Mouse (Mus musculus) adrenal gland, postnatal 4 days (tissue): Measurements from ENCODE around the gene Stxbp3. TPM values are rescaled to one million over a fixed set of nuclear protein-coding genes. Genes with fewer than 3 reads are reported as not detected.

Experiments
- DNase-seq, 2 experiments: peaks; one replicate each; pipeline ENCODE4 v3.0.0; 2021 to 2022; ENCODE audit warnings: low spot score in 2 of 2, mixed read lengths in 2 of 2
- total RNA-seq, 2 experiments: library from RNA; stranded (reverse); gene quantifications; 2 replicates each; pipeline ENCODE4 v1.2.3; 2021

Gene Stxbp3
- total RNA-seq, 2 experiments from 2014 or later = 48.6 to 51.5 TPM

DNA sequence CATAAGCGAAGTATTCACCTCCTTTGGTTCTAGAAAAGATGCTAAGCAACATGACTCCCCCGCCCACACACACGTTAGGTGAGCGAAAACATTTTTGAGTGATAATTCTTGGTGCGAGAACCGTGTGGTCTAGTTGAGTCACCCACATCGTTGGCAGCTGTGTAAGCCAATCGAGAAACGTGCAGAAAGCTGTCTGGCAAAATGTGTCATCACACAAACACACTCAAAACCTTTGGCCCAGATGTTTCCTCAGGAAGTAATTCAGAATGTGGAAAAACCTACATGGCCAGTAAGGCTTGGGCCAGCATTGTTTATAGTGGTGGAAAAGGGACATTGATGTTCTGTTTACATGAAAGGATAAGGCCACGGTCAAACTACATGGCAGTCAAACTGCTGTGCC is 72.9 kb downstream of the Stxbp3 start:
- DNase-seq = no peak

GRCm38 (mm10) chr3:108766943-108767342 is 73.4 kb downstream of the Stxbp3 start:
- DNase-seq = no peak

DNA sequence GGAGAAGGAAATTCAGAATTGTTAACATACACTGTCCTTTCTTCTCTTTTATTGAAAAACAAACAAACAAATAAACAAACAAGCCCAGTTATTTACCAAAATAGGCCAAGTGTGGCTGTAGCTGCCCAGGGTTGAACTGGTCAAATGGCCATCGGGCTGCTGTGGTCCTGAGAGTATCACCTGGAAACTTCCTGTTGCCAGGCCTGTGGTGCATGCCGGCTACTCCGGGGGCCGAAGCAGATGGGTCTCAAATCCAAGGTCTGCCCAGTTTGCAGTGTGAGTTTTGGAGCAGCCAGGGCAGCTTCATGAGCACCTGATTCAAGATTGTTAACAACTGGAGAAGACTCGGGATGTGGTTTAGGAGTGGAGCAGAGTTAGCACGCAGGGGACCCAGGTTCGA is 74.8 kb downstream of the Stxbp3 start:
- DNase-seq = no peak

- no peak for DNase-seq
Measured at GRCm38 (mm10) chr3:108764976-108765375, 75.3 kb downstream of the Stxbp3 start.

DNA sequence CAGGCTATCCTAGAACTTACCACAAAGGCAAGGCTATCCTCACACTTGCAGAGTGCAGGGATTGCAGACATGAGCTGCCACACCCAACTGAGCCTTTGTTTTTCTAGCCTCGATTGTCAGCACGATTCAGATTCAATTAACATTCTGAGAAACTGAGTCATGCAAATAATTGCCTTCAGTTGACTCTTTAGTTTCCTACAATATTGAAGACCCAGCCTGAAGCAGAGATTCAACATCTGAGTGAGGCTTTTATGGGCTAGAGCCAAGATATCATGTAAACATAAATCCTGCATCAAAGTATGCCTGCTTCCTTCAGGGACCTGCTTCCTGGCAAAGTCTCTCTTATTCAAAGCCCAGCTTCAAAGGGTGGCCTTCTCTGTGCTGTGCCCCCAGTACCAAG is 76.6 kb downstream of the Stxbp3 start:
- no peak for DNase-seq

- no peak for DNase-seq
Measured at GRCm38 (mm10) chr3:108762597-108763111, 77.7 kb downstream of the Stxbp3 start.

DNA sequence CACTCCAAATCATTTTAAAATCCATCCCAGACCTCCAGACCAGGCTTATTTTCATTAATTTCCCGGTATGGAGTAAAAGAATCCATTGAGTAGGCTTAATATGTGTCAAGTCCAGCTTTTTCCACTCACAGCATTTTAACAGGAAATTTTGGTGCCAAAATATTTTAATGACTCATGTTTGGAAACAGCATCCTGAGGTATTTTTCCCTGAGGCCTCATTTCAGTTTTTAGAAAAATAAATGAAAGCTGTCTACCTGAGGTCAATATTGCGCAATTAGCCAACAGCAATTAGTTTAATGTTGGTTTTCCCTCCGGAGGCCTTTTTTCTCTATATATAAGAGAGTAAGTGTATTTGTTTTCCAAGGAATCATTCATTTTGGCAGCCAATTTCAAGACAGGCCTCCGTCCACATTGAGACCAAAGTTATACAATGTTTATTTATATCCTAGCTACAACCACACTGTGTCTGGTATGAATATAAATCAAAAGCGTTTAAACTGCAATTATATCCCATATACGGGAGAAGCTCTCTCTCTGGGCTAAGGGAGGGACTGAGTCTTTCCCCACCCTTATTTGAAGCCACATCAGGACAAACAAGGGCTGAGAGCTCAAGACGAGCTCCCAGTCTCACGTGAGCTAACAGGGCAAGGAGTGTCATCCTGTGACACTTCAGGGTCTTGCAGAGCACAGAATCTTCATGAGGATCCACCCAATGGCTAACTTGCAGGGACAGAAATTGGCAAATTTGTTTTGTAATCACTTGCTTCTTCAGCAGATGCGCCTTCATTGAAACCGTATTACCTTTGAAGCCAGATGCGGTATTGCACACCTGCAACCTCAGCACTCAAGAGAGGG is 80.5 kb downstream of the Stxbp3 start:
- DNase-seq = no peak

GRCm38 (mm10) chr3:108757570-108757969 is 82.8 kb downstream of the Stxbp3 start:
- no peak for DNase-seq

- DNase-seq = no peak
Measured at GRCm38 (mm10) chr3:108756131-108756530, 84.2 kb downstream of the Stxbp3 start.

DNA sequence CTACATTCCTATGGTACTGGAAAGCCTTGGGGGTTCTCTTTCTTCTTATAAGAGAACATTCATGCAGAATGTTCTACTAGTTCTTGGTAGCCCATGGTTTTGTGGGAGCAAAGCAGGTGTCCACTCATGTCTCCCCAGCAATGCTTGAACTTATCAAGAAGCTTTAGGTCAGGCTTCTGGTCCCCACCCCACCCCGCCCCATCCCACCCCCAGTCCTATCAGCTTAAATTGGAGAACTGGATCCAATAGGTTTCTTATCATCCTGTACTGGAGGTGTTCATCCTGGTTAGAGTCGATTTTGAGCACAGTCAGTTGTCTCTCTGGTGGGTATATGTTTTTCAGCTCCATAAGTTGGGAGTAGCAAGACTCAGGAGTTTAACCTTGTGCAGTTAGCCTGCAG is 84.8 kb downstream of the Stxbp3 start:
- DNase-seq = no peak

DNA sequence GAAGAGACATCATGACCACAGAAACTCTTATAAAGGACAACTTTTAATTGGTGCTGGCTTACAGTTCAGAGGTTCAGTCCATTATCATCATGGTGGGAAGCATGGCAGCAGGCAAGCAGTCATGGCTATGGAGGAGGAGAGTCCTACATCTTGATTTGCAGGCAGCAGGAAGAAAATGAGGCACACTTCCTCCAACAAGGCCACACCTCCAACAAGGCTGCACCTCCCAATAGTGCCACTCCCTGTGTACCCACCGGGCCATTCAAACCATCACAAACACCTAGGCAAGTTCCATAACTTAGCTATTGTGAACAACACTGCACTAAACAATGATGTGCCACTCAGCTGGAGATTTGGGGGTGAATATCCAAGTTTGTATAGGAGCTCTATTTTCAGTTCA is 85.8 kb downstream of the Stxbp3 start:
- DNase-seq = no peak

GRCm38 (mm10) chr3:108751691-108752090 is 88.6 kb downstream of the Stxbp3 start:
- no peak for DNase-seq

- DNase-seq = no peak
Measured at GRCm38 (mm10) chr3:108751061-108751460, 89.3 kb downstream of the Stxbp3 start.

GRCm38 (mm10) chr3:108744060-108744459 is 96.3 kb downstream of the Stxbp3 start:
- no peak for DNase-seq

Other genes starting within 250 kb of the Stxbp3 start
- gene Wdr47, start 249.2 kb downstream of the Stxbp3 start, total RNA-seq = 10 to 100 TPM; 10.8 to 11.4 TPM
- gene Clcc1, start 186.6 kb downstream of the Stxbp3 start, total RNA-seq = 10 to 100 TPM; 51.6 to 53.6 TPM
- gene Gpsm2, start 118.2 kb downstream of the Stxbp3 start, total RNA-seq = 10 to 100 TPM; 18.4 to 24.6 TPM
- under 1 TPM in 1 of 2 experiments, not detected in 1; 0.08 TPM for gene Aknad1, start 100.9 kb downstream of the Stxbp3 start, total RNA-seq
- gene Fndc7, start 49.5 kb upstream of the Stxbp3 start, total RNA-seq = 1 to 10 TPM; 1.5 to 1.7 TPM
- gene Prpf38b, start 71.2 kb upstream of the Stxbp3 start, total RNA-seq = 10 to 100 TPM; 80.4 to 83.0 TPM
- gene Henmt1, start 99.3 kb upstream of the Stxbp3 start, total RNA-seq = under 1 TPM in 1 of 2 experiments, not detected in 1; 0.20 TPM
- not detected for gene Gm9857, start 99.9 kb upstream of the Stxbp3 start, total RNA-seq
- gene Fam102b, start 187.1 kb upstream of the Stxbp3 start, total RNA-seq = 10 to 100 TPM; 20.7 to 22.7 TPM
- gene Slc25a54, start 239.9 kb upstream of the Stxbp3 start, total RNA-seq = not detected